Mouse (Mus musculus): ENCODE results near the gene Spag9. TPM values are rescaled to one million over a fixed set of nuclear protein-coding genes. Genes with fewer than 3 reads are reported as not detected.
A peak's percentile ranks its signal among the peaks of the same experiment; 100 is the strongest.

Gene Spag9
- polyA plus RNA-seq, 1 experiment from 2014 or later = 51.8 TPM

DNA sequence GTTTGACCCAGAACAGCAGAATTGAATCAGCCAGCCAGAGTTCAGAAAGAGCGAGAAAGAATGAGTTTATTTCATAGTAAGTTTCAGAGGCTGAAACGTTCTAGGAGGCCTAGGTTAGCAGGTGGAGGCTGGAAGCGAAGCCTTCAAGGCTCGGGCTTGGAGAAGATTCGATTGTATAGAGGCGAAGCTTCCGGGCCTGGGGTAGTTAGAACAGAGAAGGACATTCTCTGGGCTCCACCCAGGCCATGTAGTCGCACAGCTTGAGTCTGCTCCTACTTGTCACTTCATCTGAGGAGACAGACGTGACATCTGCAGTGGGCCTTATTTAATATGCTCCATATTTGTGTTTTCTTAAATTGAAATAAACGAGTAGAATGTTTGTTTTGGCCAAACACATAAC, 125.6 kb downstream of the Spag9 start:
- 97% methylated on average over 10 of the region's 10 CpGs for WGBS (ENCODE audit: missing documents)
- H3K27ac ChIP-seq = 0 out of 2 replicates have a peak overlapping the region, but pooled peaks have one; percentile 38
- H3K4me3 ChIP-seq (ENCODE audit: inconsistent target) = no peak overlapping the region
- peaks cover 16% of the 10 kb centered on the region; the same call in 1 of the 2 replicates for H3K36me3 ChIP-seq (ENCODE audit: inconsistent target)
- no peaks in the 10 kb centered on the region for H3K79me2 ChIP-seq (ENCODE audit: inconsistent target)

DNA sequence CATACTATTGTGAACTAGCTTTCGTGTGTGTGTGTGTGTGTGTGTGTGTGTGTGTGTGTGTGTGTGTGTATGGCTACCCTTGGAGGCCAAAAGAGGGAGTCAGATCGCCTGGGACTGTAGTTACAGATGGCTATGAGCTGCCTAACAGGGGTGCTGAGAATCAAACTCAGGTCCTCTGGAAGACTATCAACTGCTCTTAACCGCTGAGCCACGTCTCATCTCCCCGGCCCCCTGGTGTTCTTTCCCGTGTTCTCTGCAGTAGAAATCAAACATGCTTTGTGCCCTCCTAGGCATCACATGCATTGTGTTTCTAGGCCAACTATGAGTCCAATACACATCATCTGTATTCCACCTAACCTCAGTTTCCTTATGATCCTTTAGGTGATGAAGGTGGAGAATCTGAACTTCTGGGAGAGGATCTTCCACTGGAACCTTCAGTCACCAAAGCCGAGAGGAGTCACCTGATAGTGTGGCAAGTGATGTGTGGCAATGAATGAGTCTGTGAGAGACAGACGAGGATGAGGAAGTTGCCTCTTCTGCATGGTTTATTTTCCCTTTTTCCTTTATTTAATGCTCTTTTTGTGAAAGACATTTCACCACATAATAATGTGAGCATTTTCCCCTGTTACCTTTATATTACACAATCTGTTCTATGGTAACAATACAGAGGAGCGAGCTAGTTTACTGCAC, 126.6 kb downstream of the Spag9 start:
- no peak overlapping the region for H3K27ac ChIP-seq
- H3K36me3 ChIP-seq (ENCODE audit: inconsistent target) = peaks cover 10% of the 10 kb centered on the region; the same call in 1 of the 2 replicates
- no peak overlapping the region for H3K4me3 ChIP-seq (ENCODE audit: inconsistent target)
- no peaks in the 10 kb centered on the region for H3K79me2 ChIP-seq (ENCODE audit: inconsistent target)
- WGBS (ENCODE audit: missing documents) = 72% methylated on average over 8 of the region's 9 CpGs

DNA sequence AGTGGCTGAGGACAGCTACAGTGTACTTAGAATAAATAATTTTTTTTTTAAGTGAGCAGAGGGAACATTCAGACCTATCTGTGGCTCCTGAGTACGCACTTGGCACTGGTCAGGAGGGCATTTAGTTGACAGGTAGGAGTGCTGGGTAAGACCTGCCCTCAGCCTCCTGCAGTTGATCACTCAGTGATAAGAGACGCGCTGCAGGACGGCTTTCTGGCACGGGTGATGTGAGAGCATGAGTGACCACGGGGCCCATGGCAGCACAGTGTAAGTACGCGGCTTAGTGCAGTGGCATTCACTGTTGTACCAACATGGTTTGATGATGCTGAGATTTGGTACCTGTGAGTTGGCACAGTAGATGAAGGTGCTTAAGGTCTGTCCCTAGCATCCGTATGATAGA, 130.8 kb downstream of the Spag9 start:
- no peak overlapping the region for H3K4me3 ChIP-seq (ENCODE audit: inconsistent target)
- no peak overlapping the region for H3K27ac ChIP-seq
- no peaks in the 10 kb centered on the region for H3K79me2 ChIP-seq (ENCODE audit: inconsistent target)
- WGBS (ENCODE audit: missing documents) = 90% methylated on average over 9 of the region's 9 CpGs
- H3K36me3 ChIP-seq (ENCODE audit: inconsistent target) = peaks cover 10% of the 10 kb centered on the region; the same call in 1 of the 2 replicates

DNA sequence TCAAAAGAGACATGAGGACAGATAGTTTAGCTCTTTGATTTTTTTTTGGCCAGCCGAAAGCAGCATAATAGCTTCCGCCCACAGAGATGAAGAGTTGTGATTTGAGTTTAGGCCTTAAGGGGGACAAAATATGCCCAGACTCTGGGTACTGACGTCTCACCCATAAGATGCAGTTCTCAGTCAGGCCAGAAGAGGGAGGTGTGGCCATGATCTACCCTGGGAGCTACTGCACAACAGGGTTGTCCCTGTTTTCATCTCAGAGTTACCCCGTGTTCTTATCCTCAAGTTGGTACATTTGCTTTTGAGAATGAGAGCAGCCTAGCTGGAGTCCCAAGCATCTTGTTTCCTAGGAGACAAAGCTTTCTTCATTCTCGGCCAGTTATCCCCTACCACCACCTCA, 132.1 kb downstream of the Spag9 start:
- Histone ChIP-seq H3K27ac (no peak overlapping the region), H3K79me2 (ENCODE audit: inconsistent target) (no peaks in the 10 kb centered on the region), H3K36me3 (ENCODE audit: inconsistent target) (peaks cover 10% of the 10 kb centered on the region; the same call in 1 of the 2 replicates), H3K4me3 (ENCODE audit: inconsistent target) (no peak overlapping the region)
- WGBS (ENCODE audit: missing documents) = 42% methylated on average over 5 of the region's 5 CpGs

DNA sequence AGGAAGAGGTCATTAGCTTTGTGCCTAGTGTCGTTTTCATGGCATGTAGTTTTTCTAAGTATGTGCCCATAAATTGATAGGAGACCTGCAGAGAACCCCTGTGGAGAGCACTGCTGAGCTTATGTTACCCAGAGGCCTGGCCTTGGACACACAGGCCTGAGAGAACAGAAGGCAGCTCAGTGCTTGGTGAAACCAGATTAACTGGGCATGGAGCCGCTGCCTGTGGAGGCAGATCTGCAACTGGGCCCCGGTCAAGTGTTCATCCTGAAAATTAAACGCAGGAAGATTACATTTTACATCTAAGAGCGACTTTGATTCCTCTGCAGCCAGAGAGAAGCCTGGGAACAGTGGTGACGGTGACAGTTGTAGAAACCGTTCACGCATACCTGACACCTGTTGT, 132.6 kb downstream of the Spag9 start:
- WGBS (ENCODE audit: missing documents) = 94% methylated on average over 8 of the region's 8 CpGs

DNA sequence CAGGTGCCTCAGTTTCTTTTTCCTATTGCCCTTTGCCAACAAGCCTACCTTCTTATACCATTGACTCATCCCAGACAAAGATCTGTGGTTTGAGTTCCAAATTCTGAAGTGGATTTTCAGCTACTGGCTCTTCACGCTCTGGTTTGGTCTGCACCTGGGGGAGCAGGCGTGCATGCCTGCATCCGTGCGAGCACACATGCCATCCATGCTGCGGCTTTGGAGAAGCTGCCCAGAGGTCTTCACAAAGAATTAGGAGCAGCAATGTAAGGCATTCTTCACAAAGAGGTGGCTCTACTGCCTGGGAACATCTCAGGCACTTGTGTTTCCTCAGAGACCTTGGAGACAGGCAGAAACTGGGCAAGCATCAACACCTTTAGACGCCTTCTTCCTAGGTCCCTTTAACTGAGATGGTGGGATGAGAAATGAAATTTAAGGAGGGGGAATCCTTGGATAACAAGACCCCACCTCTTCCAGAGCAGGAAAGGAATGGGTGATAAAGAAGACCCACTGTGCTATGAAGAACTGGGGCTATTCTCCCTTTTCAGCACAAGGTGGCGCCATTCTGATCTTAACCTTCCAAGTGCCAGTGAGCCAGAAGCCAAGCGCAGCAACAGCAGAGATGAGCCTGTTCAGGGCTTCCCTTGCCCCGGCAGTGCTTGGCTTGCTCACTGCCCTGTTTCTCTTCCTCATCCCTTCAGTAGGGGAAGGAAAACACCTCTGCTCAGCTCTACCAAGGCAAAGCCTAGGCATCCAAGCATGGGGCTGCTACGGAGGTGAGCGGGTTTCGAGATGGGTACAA, 133.6 kb downstream of the Spag9 start:
- 70% methylated on average over 12 of the region's 12 CpGs for WGBS (ENCODE audit: missing documents)
- Histone ChIP-seq H3K79me2 (ENCODE audit: inconsistent target) (no peaks in the 10 kb centered on the region), H3K36me3 (ENCODE audit: inconsistent target) (peaks cover 10% of the 10 kb centered on the region; the same call in 1 of the 2 replicates), H3K27ac (no peak overlapping the region), H3K4me3 (ENCODE audit: inconsistent target) (no peak overlapping the region)

More for the DNA sequence above, 132.6 kb downstream of the Spag9 start:
- Histone ChIP-seq H3K27ac (no peak overlapping the region), H3K79me2 (ENCODE audit: inconsistent target) (no peaks in the 10 kb centered on the region), H3K36me3 (ENCODE audit: inconsistent target) (peaks cover 10% of the 10 kb centered on the region; the same call in 1 of the 2 replicates), H3K4me3 (ENCODE audit: inconsistent target) (no peak overlapping the region)

DNA sequence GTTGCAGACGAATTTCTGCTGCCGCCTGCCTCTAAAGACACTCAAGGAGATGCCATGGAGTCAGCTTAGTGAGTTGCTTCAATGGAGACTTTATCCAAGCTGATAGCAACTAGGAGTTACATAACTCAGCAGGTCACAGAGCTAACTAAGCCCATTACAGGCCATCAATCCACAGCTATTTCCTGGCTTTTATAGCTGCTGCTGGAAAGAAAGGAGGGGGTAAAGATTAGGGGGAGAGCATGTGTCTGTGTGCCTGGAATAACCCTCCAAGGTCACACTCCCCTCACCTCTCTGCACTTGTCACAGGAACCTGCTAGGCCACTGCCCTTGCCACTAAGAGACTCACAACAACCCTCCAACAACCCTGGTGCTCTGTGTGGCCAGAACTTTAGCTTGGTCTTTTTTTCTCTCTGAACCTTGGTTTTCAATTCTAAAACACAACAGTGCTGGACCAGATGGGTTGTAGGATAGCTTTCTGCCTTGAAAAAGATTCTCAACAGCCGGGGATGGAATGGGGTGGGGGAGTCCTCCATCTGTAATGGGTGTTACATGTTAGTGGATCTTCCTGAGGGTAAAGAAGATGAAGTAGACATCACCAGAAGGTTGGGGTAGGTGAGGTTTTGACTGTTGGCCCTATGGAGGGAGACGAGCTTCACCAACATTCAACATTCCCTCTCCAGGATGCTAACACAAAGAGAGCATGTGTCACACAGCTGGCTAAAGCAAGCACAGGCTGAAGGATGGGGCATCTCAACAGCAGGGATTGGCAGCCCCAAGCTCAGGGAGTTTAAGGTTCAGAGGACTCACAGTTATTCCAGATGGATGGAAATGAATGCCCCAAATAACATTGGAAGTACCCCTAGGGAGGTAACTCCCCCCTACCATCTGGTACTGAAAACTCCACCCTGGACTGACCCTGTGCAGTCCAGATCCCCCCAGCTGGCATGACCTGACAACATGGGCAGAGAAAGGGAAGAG, 134.5 kb downstream of the Spag9 start:
- H3K79me2 ChIP-seq (ENCODE audit: inconsistent target) = no peaks in the 10 kb centered on the region
- WGBS (ENCODE audit: missing documents) = 83% methylated on average over 4 of the region's 4 CpGs

DNA sequence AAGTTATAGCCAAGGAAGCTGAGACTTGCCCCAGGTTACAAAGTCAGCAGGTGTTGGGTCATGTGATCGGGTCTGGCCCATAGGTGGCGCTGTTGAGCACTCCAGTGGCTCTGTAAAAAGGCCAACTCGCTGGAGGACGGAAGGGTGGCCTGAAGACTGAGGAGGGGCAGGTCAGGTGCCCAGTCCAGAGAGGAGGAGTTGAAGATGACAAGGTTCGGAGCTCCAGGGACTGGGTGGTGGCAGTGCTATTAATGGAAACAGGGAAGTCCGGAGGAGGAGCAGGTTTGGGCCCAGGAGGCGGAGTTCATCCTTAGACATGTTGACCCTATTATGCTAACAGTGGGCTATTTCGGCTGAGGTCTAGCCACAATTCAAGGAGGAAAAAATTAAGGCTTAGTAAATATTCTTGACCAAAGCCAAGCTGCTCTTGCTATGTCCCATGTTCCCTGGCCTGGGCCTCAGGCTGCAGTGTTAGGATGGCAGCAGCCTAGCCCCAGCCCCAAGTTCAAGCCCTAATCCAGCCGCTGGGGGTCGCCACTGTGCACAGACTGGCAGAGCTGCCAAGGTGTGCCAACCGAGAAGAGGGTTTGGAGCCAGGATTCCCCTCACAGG, 137.6 kb downstream of the Spag9 start:
- no peaks in the 10 kb centered on the region for H3K79me2 ChIP-seq (ENCODE audit: inconsistent target)
- no peaks in the 10 kb centered on the region for H3K36me3 ChIP-seq (ENCODE audit: inconsistent target)
- WGBS (ENCODE audit: missing documents) = 10% methylated on average over 11 of the region's 11 CpGs
- H3K4me3 ChIP-seq (ENCODE audit: inconsistent target) = no peak overlapping the region
- peak overlapping the region; percentile 29 for H3K27ac ChIP-seq

More for the DNA sequence above, 134.5 kb downstream of the Spag9 start:
- H3K4me3 ChIP-seq (ENCODE audit: inconsistent target) = no peak overlapping the region
- H3K36me3 ChIP-seq (ENCODE audit: inconsistent target) = 0 out of 2 replicates have a peak, but pooled peaks cover 1% of the 10 kb centered on the region
- no peak overlapping the region for H3K27ac ChIP-seq

DNA sequence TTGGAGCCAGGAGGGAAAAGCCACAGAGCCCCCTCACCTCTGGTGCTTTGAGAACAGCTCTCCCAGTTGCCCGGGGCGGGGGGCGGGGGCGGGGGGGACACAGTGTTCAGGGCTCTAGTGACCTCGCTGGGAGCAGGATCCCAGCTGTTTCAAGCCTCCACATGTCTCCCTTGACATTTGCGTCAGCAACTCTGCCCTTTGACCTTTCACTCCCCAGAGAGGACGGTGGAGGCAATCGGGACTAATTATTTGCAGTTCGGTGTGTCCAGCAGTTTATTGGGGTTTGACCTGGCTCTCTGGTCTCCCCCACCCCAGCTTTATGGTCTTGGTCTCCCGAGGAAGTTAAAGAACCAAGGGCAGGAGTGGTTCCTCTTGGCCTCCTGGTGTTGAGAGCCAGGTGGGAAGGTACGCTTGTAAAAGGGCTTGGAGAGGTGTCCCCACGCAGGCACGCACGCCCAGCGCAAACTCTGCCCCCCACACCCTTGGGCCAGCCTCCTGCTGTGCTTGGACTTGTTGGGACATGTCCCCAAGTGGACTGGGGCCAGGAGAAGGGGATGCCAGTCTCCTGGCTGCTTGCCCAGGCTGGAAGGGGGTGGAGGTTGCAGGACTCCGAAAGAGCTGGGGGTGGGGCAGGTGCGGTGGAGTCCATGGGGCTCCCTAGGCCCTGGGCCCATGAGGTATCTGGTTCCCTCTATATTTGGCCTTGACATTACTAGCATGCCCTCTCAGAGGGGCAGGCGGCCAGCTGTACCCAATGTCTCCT, 138.4 kb downstream of the Spag9 start:
- Histone ChIP-seq H3K27ac (peak overlapping the region; percentile 29), H3K79me2 (ENCODE audit: inconsistent target) (no peaks in the 10 kb centered on the region)
- WGBS (ENCODE audit: missing documents) = 78% methylated on average over 18 of the region's 18 CpGs

DNA sequence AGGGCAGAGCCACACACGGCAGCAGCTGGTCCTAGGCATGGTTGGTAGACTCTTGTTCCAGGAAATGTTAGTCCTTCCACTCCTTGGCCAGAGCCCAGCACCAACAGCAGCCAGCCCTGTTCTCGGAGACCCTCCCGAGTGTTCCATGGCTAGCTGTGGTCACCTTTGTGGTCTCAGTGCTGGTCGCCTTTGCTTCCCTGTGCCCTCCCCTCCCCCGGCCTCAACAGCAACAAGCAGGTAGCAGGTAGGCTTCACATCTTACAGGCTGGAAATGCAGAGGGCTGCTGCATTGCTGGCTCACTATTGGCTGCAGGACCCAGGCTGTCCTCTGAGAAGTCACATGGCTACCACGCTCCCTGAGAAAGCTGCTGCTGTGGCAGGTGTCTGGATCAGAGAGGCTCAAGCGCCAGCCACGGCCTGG, 139.7 kb downstream of the Spag9 start:
- WGBS (ENCODE audit: missing documents) = 87% methylated on average over 8 of the region's 8 CpGs
- Histone ChIP-seq H3K4me3 (ENCODE audit: inconsistent target) (no peak overlapping the region), H3K36me3 (ENCODE audit: inconsistent target) (no peaks in the 10 kb centered on the region), H3K79me2 (ENCODE audit: inconsistent target) (no peaks in the 10 kb centered on the region), H3K27ac (no peak overlapping the region)

More for the DNA sequence above, 138.4 kb downstream of the Spag9 start:
- no peaks in the 10 kb centered on the region for H3K36me3 ChIP-seq (ENCODE audit: inconsistent target)
- no peak overlapping the region for H3K4me3 ChIP-seq (ENCODE audit: inconsistent target)

DNA sequence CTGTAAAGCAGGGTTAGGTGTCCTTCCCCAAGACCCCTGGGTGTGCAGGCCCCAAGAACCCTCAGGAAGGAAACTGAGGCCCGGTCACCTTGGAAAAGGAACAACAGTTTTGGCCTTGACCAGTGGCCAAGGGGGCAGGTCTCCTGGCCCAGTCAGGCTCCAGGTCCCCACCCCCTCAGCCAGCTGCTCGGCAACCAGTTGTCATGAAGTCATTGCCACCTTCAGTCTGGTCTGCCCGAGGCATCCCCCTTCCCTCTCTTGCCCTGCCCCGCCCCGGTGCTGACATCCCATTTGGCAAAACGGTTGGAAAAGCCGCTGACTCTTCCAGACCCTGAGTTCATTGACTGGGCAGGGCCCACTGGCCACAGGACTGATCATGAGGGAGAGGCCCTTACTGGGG, 140.8 kb downstream of the Spag9 start:
- H3K36me3 ChIP-seq (ENCODE audit: inconsistent target) = no peaks in the 10 kb centered on the region
- 94% methylated on average over 6 of the region's 7 CpGs for WGBS (ENCODE audit: missing documents)
- H3K79me2 ChIP-seq (ENCODE audit: inconsistent target) = no peaks in the 10 kb centered on the region
- no peak overlapping the region for H3K4me3 ChIP-seq (ENCODE audit: inconsistent target)
- H3K27ac ChIP-seq = no peak overlapping the region

DNA sequence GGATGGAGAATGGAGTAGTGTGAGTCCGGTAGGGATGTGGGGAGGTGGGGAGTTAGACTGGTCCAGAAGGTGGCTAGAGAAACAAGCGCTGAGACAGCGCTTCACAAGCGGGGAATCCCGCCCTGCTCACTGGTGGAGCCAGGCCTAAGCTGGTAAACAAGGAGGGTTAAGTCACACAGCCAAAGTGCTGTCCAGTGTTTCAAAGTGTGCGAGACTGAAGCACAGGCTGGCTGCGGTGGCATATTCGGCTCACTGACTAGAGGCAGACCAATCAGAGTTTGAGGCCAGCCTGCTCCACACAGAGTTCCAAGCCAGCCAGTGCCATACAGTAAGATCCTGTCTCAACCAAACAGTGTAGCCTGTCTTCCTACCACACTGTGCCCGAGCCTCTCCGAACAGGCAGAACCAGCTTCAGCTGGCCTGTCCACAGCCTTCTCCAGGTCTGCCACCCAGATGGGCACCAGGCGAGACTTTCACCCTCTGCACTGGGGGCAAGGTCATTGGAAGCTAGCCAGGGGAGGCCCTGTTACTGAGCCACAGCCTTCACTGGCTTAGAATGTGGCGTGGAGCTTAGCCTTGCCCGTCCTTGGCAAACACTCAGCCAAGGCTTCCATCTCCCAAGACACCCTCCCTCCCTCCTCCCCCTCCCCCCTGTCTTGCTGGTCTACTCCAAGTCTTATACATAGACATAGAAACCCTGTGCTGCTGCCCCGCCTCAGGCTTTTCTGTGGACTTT, 141.6 kb downstream of the Spag9 start:
- Histone ChIP-seq H3K4me3 (ENCODE audit: inconsistent target) (no peak overlapping the region), H3K79me2 (ENCODE audit: inconsistent target) (no peaks in the 10 kb centered on the region), H3K27ac (no peak overlapping the region), H3K36me3 (ENCODE audit: inconsistent target) (no peaks in the 10 kb centered on the region)
- WGBS (ENCODE audit: missing documents) = 93% methylated on average over 14 of the region's 14 CpGs

Data from macrophage (primary cell).